Mouse (Mus musculus) ovary, adult 18-20 months (tissue): Measurements from ENCODE around the gene Pcp4l1.

Source experiments
- DNase-seq: peaks from one replicate; pipeline ENCODE4 v3.0.0; 2022; ENCODE audit warnings: low spot score, mixed read lengths

Gene Pcp4l1

DNA sequence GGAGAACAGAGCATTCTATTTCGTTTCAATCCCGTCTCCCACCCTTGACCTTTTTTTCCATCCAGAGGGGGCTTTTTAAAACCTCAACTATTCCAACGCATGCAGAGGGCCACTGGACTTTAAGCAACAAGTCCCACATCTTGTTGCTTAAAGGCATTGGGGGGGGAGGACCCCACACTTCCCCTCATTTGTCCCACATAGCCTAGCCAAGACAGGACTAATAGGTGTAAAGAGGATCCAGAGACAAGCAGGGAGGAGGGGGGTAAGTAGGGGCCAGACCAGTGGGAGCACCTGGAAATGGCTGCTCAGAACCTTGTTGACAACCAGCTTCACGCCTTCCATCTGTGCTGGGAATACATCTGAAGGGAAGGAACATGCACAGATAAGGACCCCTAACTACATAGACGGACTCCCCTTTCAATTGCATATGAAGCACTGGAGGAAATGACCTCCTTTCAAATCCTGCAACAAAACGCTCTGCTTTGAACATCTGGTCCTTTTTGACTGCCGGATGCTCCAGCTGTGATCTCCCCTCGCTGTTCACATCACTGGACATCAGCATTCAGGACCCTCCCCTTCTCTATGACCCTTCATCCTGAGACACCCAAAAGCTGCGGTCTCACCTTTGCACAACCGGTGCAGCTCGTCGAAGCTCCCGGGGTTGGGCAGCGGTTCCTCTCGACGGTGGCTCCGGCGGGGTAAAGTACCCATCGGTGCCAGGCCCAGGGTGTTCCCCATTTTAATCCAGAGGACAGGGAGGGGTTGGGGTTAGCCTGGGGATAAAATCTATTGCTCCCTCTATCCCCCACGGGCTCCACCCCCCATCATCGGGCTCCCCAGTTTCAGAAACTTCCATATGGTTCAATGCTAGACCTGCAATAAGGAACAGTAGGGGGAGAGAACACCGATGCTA is 25.5 kb upstream of the Pcp4l1 start:
- DNase-seq: no peak

DNA sequence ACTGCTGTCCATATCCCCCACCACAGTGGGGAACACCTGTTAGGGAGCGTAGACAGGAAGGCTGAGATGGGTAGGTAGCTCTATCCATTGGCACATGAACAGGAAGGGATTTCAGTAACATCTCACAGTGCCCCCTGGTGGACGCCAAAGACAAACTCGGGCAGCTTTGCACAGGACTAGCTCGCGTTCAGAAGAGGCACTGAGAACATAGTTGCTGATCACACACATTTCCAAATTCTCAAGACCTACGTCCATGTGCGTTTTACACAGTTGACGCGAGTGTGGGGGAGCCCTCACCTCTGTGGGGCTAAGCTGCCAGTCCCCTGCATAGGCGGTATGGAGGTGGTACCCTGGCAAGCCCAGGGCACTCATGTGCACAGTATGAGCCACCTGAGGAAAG is 24.8 kb upstream of the Pcp4l1 start:
- peak; percentile 61 for DNase-seq

DNA sequence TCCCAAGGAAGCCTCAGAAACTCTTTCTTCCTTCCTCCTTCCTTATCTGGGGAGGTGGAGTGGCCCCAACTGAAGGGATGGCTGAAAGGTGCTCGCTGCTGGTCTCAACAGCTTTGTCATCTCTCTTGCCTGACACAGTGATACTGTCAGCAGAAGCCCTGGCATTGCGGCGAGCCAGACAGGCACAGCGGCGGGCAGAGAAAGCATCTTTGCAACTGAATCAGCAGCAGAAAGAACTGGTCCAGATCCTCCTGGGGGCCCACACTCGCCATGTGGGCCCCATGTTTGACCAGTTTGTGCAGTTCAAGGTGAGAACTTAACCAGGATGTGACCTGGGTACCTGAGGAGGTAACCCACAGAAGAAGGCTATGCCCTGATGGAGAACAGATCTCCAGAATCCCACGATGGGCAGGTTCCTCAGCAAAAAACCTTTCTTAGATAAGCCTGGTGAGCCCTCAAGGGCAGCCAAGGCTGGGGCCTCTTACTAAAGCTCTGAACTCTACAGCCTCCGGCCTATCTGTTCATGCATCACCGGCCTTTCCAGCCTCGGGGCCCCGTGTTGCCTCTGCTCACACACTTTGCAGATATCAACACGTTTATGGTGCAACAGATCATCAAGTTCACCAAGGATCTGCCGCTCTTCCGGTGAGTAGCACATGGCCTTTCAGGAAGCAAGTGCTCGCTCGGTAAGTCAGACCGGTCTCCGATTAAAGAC is 20.3 kb upstream of the Pcp4l1 start:
- DNase-seq: no peak

DNA sequence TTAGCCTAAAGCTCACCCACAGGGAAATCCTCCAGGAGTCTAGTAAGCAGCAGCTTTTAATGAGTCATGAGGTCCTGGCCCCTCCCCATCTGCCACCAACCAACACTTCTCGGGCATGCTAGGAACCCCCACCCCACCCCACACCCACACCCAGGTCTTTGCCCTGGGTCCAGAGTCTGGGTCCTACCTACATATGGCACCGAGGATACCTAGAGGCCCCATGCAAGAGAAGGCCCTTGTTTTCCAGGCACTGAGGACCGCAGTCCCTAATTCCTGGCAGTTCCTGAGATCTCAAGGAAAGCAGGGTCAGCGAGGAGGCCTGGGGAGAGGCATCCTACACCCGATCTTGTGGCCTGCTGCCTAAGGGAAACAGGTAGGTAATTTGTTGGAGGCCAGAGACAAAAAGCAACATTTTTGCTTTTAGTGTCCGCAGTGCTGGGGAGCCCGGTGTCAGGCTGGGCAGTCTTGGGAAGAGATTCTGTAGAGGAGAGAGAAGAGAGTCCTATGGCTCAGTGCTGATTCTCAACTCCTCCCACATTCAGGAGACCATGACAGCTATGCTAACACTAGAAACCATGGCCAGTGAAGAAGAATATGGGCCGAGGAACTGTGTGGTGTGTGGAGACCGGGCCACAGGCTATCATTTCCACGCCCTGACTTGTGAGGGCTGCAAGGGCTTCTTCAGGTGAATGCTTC is 17.9 kb upstream of the Pcp4l1 start, which contains the start of gene Nr1i3:
Nr1i3 (plus strand) TSS at position 170 of the 696 bp plus-strand sequence.
- no peak for DNase-seq

DNA sequence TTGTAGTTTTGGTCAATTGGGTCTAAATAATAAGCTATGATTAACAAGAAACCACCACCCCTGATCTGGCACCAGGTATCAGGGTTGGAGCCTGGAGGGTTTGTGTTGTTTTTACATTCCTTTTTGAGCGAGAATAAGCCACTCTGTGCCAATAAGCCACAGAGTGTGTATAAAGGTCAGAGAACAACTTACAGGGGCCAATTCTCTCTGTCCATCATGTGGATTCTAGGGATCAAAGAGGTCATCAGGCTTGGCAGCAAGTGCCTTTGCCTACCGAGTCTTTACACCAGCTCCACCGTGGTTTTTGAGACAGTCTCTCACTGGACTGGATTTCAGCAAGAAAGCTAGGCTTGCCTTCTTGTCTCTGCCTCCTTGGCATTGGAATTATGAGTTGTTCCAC is 16.8 kb upstream of the Pcp4l1 start:
- DNase-seq: no peak

DNA sequence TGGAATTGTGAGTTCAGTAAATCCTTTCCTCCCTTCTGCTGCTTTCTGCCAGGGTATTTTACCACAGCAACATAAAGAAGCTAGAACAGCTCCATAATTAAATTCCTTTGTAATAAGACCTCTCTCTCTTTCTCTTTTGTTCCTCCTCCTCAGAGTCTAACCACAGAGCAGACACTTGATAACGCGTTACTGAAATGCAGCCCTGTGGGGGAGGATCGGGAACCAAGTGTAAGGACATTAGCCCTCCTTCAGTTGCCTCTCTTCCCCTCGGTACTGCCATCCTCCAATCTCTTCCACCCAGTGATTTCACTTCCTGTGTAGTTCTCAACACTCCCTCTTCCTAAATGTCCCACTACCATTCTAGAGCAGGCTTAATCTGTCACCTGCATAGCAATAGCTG is 13.3 kb upstream of the Pcp4l1 start:
- DNase-seq: no peak

DNA sequence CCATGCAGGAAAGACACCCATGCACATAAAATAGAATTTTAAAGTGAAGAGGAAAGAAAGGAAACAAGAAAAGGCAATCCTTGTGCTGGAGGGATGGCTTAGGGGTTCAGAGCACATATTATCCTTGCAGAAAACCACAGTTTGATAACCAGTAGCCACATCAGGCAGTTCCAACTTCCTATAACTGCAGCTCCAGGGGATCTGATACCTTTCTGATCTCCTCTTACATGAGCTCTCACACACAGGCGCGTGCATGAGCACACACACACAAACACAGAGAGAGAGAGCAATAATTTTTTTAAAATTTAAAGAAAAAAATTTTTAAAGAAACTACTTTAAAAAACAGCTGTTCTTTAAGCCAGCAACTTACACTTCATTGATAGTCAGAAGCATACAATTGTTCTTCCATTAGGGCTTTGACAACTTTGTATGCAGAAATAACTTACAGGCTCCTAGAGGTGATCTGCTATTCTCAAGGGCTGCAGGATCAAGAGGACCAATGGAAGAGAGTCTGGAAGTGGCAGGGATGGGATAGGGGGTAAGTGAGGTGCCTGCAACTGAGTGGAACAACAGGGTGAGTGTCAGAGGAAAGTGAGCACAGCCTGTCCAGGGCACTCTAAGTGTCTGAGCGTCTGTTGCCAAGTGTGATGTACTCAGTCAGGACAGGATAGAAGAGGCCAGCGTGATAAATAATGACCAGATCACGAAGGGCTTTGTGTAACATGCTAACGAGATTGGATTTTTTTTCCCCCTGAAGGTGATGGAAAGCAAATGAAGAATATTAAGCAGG is 9.8 kb upstream of the Pcp4l1 start:
- DNase-seq: no peak

DNA sequence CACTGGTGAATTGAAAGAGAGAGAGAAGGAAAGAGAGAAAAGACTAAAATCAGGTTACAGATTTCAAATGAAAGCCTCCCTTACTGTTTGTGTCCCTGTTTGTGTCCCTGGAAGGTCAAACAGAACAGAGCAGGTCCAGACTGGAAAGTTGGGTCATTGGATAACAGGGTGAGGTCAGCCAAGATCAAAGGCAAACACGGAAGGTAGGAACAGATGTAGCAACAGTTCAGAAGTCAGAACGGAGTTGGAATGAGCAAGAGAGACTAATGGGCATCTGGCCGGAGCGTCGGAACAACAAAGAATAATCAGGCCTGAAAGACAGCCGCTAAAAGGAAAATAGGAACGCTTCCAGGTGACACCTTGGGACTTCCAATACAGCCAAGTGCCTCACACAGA is 8.2 kb upstream of the Pcp4l1 start:
- DNase-seq: no peak

DNA sequence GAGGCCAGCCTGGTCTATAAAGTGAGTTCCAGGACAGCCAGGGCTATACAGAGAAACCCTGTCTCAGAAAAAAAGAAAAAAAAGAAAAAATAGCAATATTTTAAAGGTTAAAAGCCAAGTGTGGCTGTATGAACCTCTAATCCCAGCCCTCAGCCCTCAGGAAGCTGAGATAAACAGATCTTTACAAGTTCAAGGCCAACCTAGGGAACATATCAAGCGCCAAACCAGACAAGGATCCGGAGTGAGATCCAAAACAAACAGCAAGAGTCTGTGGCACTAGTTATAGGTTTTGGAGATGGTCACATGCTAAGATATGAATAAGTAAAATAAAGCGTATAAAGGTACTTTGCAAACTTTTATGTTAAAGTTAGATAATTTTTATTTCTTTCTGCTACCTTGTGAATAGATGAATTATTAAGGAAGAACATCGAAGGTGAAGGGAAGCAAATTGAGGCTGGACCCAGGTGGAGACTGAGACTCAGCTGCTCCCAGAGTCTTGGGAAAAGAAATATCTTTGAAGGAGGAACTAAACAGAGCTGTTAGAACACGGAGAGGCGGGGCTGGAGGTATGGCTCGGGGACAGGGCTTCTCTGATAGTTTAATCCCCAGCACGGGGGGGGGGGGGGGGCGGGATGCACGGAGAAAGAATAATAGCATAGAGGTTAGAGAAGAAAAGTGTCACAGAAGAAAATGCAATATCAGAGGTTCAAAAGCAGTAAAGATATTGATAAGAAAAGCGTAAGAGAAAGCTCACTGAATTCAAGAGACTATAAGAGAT is 7.6 kb upstream of the Pcp4l1 start:
- no peak for DNase-seq

DNA sequence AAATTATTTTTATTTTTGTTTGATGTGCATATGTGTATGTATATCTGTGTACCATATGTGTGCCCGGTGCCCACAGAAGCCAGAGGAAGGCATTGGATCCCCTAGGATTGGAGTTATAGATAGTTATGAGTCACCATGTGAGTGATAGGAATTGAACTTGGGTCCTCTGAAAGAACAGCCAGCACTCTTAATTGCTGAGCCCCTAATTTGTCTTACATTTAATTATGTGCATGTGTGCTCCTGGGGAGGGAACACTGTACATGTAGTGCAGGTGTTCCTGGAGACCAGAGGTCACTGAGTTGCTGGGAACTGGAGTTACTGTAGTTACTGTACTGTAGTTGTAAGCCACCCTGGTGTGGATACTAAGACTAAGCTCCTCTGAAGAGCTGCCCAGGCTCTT is 4.7 kb upstream of the Pcp4l1 start:
- no peak for DNase-seq

DNA sequence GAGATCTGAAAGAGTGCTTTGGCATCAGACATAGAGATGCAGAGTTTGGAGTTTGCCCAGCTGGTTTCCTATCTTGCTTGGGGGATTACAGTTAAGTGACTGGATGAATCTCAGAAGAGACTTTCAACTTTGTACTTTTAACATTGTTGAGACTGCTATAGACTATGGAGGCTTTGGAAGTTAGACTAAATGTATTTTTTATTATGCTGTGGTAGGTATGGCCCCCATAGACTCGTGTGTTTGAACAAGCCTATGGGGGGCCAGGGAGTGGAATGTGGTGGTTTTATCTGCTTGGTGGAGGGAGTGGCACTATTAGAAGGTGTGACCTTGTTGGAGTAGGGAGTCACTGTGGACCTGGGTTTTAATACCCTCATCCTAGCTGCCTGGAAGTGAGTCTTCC is 3.5 kb upstream of the Pcp4l1 start:
- no peak for DNase-seq

DNA sequence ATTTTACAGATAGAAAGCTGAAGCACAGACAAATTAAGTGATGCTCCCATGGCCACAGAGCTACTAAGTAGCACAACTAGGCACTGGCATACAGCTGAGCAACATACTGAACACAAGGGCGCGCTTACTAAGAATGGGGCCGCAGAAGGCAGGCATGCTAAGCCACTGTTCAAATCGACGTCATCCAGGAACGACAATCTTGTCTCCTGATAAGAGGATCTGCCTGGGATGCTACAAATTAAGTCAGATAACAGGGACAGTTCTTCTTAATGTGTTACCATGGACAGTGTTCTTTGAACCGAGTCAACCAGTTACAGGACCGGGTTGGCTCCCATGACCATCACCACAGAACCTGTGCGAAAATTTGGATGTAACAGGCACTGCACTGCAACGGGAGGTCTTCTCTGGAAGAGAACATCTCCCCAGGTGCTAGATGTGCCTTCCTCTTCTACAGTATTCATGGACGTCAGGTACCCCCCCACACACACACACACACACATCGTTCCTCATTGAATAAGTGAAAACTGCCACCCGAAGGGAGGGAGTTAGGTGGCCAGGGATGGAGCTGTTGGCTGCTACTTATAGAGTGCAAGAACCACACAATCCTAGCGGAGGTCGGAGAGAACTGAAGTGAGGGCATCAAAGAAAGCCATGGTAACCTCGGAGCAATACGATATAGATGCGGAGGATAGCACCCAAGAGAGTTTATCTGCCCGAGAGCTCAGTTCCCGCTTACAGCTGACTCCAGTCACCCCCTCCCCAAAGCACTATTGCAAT is 834 bp downstream of the Pcp4l1 start:
- DNase-seq: no peak

DNA sequence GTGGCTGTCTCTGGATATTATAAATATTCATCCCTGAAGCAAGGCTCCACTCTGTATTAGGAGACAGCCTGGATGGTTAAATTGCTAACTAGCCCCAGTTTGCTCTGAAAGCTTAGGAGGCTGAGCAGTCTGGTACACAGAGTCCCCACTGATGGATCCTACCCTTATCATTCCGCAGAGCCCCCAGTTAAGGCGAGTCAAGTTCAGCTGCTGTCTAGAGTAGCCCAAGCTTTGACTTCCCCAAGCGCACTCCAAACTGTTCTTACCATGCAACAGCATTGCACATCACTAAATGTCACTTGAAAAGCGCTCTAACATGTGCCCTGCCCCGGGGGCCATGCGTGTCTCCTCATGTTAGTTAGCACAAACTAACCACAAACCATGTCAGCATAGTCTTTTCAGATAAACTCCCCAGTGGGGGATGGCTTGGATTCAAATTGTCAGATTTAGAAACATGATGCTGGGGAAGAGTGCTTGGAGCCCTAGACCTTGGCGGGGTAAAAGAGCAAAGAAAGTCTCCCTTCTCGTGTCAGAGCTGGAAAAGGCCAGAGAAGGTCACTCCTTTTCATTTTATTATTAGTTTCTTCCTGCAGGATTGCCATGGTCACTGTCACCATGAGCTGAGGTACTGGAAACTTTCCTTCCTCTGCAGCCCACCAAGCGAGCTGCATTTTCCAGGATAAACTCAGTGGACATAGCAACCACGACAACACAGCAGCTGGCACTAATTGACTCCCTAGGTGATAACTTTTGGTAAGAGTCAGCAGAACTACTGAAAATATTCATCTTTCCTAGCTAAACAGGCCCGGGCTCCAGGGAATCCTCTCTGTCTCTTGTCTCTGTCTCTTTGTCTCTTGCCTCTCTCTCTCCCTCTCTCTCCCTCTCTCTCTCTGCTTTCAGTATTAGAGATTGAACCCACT is 1.9 kb downstream of the Pcp4l1 start:
- no peak for DNase-seq

DNA sequence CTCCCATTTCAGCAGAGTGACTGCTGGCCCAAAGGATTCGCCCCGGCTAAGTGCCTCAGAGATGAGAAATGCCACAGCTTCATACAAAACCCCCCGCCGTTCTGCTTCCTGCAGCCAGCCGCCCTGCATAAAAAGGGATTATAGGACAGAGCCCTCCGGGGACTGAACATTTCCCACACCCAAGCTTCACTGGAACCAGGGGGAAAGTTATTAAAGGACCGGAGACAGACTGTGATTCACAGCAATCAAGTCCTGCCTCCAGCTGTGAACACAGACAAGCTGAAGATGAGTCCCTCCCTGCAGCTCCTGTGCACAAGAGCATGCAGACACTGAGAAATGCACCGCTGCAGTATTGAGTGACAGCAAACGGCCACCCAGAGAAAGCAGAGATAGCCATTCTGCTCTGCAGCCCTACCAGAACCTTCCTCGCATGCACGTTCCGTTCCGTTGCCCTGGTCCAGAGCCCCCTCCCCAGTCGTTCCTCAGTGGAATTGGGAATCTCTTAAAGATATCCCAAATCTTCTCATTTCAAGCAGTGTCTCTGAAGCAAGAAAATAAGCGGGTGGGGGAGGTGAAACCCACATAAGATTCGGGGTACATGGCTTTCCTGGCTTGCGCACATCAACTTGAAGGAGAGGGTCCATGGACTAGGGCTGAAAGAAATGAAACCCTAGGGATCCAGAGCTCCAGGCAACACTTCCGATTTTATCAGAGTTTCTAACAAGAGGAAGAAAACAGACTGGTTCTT is 2.8 kb downstream of the Pcp4l1 start:
- DNase-seq: no peak

DNA sequence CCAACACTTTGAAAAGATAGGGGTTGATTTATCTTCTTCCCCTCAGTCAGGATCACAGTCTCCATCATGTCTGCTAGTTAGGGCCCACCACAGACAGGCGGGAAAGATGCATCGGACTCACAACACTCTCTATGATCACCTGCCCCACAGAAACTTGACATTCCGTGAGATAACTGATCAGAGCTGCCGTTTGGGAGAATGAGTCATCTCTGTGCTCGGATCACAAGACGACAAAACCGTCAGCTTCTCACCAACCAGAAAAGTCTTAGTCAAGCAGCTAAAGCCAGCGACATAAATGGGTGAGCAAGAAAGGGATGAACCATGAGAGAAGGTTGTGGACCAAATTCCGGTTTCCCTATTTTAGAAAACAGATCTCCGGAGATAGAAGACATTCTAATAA is 3.8 kb downstream of the Pcp4l1 start:
- DNase-seq: no peak

DNA sequence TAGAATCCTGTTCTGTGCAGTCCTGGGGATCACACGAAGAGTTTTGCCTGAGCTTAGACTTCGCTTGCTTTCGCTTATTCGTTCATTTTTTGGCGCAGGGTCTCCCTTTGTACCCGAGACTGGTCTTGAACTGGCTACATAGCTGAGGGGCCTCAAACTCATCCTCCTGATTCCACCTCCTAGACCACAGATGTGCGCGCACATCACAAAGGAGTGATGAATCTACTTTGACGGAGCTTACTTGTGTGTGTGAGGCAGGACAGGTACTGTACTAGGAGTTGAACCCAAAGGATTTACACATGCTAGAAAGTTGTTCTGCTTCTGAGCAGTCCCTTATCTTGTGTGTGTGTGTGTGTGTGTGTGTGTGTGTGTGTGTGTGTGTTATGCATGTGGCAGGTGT is 5.2 kb downstream of the Pcp4l1 start:
- no peak for DNase-seq

DNA sequence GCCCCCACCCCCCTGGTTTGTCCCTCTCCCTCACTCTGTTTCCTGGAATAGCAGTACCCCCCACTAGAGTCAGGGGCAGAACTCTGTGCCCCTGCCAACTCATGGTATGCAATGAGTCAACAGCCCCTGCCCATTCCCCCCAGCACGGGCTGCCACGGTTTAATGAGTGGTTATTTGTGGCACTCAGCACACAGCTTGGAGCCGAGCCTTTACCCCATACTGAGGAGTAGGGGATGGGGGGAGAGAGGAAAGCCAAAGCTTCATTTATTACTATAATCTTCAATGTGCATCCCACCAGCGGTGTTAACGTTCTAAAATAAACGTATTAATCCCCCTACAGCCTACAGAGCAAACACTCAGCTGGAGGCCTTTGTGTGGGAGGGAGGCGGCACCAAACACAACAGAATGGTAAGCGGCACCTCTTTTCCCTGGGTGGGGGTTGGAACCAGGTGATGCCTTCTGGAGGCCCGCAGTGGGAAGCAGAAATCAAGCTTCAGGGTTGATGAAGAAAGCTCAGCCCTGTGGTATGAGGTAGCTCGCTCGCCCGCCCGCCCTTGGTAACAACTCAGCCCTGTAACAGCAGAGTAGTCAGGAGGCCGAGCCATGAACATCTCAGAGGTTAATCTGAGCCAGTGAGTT is 6.5 kb downstream of the Pcp4l1 start:
- DNase-seq: peak; percentile 55

DNA sequence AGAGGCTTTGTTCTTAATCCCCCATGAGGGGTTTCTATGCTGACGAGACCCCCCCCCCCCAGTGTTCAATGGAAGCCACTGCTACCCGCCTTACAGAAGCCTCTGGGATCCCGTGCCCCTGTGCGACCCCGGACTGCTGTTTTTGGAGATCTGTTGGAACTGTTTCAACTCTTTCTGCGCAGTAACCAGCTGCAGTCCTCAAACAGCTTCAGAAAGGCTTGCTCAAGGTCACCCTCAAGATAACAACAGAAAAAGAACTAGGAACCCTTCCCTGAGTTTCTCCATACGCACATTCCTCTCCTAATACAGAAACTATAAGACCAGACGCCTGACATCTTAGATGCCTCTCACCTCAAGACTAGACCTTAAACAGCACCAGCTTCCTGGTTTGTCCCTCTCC is 7.0 kb downstream of the Pcp4l1 start:
- DNase-seq: peak; percentile 60
